Mouse (Mus musculus) midbrain, postnatal 0 days (tissue): ENCODE data around the gene Ldlrap1. TPM values are rescaled to one million over a fixed set of nuclear protein-coding genes. Genes with fewer than 3 reads are reported as not detected.

ENCODE experiments used
- ATAC-seq: fragments of 200-750 bp; cut with Nextera tagmentation; 2 replicates; pipeline ENCODE4 v1.8.0; 2017; ENCODE audit warnings: moderate number of reproducible peaks, mild to moderate bottlenecking, moderate TSS enrichment, moderate library complexity; ENCODE audit not compliant: low FRiP score
- DNase-seq: peaks from one replicate; pipeline ENCODE4 v3.0.0-alpha.2; 2015; ENCODE audit warnings: low spot score
- H3K27ac ChIP-seq: fragments of 300-500 bp; sonication (generic); 2 replicates; pipeline ENCODE4 v1.5.1; 2014; ENCODE audit warnings: low read depth, mild to moderate bottlenecking, low read length, mixed read lengths
- H3K27me3 ChIP-seq: fragments of 300-500 bp; sonication (generic); 2 replicates; pipeline ENCODE4 v1.6.1; 2014; ENCODE audit warnings: low read length, control low read depth, mixed read lengths; ENCODE audit not compliant: insufficient read depth
- H3K36me3 ChIP-seq: fragments of 300-500 bp; sonication (generic); 2 replicates; pipeline ENCODE4 v1.6.1; 2014; ENCODE audit warnings: low read length, control low read depth, mixed read lengths; ENCODE audit not compliant: insufficient read depth
- H3K4me1 ChIP-seq: fragments of 300-500 bp; sonication (generic); 2 replicates; pipeline ENCODE4 v1.6.1; 2014; ENCODE audit warnings: mild to moderate bottlenecking, control low read depth, antibody characterized with exemption, low read length, mixed read lengths; ENCODE audit not compliant: insufficient read depth
- H3K4me2 ChIP-seq: fragments of 300-500 bp; sonication (generic); 2 replicates; pipeline ENCODE4 v1.6.1; 2014; ENCODE audit warnings: low read depth, mild to moderate bottlenecking, low read length, mixed read lengths; ENCODE audit not compliant: poor library complexity, severe bottlenecking
- H3K4me3 ChIP-seq: fragments of 300-500 bp; sonication (generic); 2 replicates; pipeline ENCODE4 v1.5.1; 2014; ENCODE audit warnings: low read depth, mild to moderate bottlenecking, low read length, moderate library complexity
- H3K9ac ChIP-seq: fragments of 300-500 bp; sonication (generic); replicated peaks from 2 replicates; pipeline ENCODE4 v1.6.1; 2014; ENCODE audit warnings: mild to moderate bottlenecking, low read length, moderate library complexity, mixed read lengths; ENCODE audit not compliant: poor library complexity, severe bottlenecking
- H3K9me3 ChIP-seq: fragments of 300-500 bp; sonication (generic); 2 replicates; pipeline ENCODE4 v1.6.1; 2016; ENCODE audit warnings: low read length, control low read depth
- CTCF ChIP-seq: IDR thresholded peaks from 2 replicates; pipeline ENCODE4 v1.5.1; 2016; ENCODE audit warnings: antibody characterized with exemption, mild to moderate bottlenecking
- WGBS: fragments of 180-500 bp; shearing (Covaris S2); extraction: QIAGEN DNeasy Blood & Tissue Kit; methylation state at CpG from one replicate; pipeline ENCODE4 v1.1.7; 2014; 5-methylcytosine and 5-hydroxymethylcytosine counted together
- polyA plus RNA-seq: library from polyadenylated mRNA; unstranded; fragments of >200 nt; fragmentation: Nextera tagmentation; extraction: Ambion mirVana; gene quantifications from 2 replicates; pipeline ENCODE4 v1.2.1, GENCODE M21; 2015
- total RNA-seq: library from RNA; depleted of rRNA; stranded (reverse); fragments of >200 nt; gene quantifications from 2 replicates; pipeline ENCODE4 v1.2.3, GENCODE M21; 2014

The Ldlrap1 gene
- total and polyA plus RNA-seq, 2 experiments from 2014 or later, result 2.5 to 3.1 TPM

DNA sequence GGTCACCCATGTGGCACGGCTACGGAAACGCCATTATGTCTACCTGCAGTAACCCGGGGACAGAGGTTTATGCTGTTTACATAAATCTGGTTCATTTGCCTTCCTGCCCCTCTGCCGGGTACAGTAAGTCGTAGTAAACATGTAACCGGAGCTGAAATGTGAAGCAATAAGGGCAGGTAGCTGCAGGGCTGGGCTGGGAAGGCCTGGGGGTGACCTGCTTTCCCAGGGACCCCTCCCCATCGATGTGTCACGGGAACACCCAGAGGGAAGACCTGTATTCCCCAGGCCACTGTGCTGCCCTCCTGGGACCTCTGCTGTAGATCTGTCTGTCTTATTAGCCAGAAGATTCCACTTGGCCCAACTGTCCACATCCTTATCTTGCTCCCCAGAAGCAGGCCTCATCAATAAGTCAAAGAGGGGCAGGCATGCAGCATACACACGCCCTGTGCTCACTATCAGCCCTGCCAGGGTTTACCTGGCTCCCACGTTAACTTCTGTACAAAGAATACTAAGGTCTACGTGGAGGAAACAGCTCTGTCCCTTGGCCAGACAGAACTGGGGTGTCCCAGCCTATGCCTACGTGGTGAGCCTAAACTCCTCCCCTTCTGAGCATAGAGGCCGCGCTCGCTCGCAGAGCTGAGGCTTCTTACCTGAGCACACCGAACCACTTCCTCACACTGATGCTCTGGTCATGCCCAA, 16.0 kb downstream of the Ldlrap1 start:
- TF ChIP-seq CTCF, result no peak
- Histone ChIP-seq H3K4me2 (no peak overlapping the region), H3K36me3 (no peaks in the 10 kb centered on the region), H3K4me3 (no peak overlapping the region), H3K9ac (no peak overlapping the region), H3K9me3 (no peaks in the 10 kb centered on the region), H3K27me3 (no peaks in the 10 kb centered on the region), H3K4me1 (no peaks in the 10 kb centered on the region; the same call in 1 of the 2 replicates), H3K27ac (no peak overlapping the region)
- no peak for ATAC-seq
- WGBS, result 87% methylated on average over 18 of the region's 18 CpGs
- no peak for DNase-seq

DNA sequence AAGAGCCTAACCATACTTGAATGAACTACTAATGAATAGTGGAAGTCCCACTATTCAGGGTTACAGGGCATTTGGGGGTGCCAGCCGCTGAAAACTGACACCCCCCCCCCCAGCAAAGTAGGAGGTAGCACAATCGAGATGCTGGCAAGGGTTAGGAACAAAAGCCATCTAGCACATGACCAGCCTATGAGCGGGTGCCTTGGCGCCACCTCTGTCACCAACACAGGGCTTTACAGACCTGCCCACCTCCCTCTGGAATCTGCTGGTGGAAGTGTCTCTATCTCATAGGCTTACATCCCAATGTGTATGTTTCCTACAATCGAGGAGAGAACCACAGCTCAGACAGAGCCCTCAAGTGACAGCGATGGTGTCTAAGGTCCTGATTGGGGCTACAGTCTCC, 17.0 kb downstream of the Ldlrap1 start:
- Histone ChIP-seq H3K4me3 (no peak overlapping the region), H3K27ac (no peak overlapping the region), H3K36me3 (no peaks in the 10 kb centered on the region), H3K4me2 (no peak overlapping the region), H3K9ac (no peak overlapping the region), H3K27me3 (no peaks in the 10 kb centered on the region), H3K9me3 (no peaks in the 10 kb centered on the region), H3K4me1 (no peaks in the 10 kb centered on the region; the same call in 1 of the 2 replicates)
- no peak for TF ChIP-seq CTCF
- no peak for ATAC-seq
- whole genome bisulfite sequencing, result 81% methylated on average over 6 of the region's 6 CpGs
- no peak for DNase-seq

DNA sequence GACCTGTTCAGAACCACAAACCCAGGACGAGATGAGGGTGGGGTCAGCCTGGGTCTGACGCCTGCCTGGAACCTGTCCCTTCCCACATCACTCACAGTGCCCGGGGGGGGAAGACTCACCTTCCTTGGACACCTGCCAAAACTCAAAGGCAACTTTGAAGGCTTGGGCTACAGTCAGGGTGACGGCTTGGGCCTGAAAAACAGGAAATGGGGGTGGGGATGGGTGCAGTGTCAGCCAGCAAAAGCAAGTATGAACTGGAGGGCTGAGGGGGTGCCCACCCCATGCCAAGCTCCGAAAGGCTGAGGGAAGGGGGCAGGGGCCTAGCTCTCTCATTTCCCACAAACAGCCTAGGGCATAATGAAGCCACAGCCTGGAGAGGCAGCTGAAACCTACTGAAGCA, 17.6 kb downstream of the Ldlrap1 start:
- no peak for DNase-seq
- Histone ChIP-seq H3K27me3 (no peaks in the 10 kb centered on the region), H3K27ac (no peak overlapping the region), H3K9ac (no peak overlapping the region), H3K9me3 (no peaks in the 10 kb centered on the region), H3K36me3 (no peaks in the 10 kb centered on the region), H3K4me3 (no peak overlapping the region), H3K4me1 (no peaks in the 10 kb centered on the region; the same call in 1 of the 2 replicates), H3K4me2 (no peak overlapping the region)
- no peak for TF ChIP-seq CTCF
- ATAC-seq, result no peak
- WGBS, result 85% methylated on average over 5 of the region's 5 CpGs

DNA sequence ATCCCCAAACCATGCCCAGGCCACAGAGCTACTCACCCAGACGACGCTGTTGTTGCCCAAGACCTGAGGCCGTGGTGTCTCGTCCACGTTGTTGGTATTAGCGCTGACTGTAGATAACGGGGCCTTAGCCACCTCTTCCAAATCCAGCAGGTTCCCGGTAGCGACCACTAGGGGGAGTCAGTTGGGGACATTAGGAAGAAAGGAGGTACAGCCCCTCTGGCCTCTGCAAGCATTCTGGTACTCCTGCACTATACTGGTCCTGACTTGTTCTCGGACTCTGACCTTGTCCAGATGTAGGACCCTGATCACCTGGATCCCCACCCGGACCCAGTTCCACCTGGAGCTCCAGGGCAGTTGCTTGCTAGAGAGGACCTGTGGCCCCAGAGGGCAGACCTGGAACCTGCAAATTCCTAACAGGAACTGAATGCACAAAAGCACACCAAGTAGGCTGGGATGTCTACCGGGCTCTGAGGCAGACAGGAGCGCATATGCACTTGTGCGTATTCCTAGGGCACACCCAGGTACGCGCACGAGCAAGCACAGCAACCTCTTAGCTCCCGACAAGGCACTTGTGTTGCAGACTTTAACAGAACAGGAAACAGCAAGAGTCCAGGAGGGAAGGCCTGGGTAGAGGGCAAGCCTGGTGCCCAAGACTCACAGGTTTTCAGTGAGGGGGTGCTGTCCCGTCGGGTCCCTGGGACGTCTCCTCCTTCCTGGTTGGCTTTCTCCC, 18.4 kb downstream of the Ldlrap1 start:
- DNase-seq, result no peak
- Histone ChIP-seq H3K4me1 (no peaks in the 10 kb centered on the region), H3K4me2 (no peak overlapping the region), H3K9me3 (no peaks in the 10 kb centered on the region), H3K9ac (no peak overlapping the region), H3K4me3 (no peak overlapping the region), H3K36me3 (no peaks in the 10 kb centered on the region), H3K27ac (no peak overlapping the region), H3K27me3 (no peaks in the 10 kb centered on the region)
- WGBS, result 69% methylated on average over 21 of the region's 21 CpGs
- no peak for ATAC-seq
- TF ChIP-seq CTCF, result peak; percentile 34; the same call in 1 of the 2 replicates

DNA sequence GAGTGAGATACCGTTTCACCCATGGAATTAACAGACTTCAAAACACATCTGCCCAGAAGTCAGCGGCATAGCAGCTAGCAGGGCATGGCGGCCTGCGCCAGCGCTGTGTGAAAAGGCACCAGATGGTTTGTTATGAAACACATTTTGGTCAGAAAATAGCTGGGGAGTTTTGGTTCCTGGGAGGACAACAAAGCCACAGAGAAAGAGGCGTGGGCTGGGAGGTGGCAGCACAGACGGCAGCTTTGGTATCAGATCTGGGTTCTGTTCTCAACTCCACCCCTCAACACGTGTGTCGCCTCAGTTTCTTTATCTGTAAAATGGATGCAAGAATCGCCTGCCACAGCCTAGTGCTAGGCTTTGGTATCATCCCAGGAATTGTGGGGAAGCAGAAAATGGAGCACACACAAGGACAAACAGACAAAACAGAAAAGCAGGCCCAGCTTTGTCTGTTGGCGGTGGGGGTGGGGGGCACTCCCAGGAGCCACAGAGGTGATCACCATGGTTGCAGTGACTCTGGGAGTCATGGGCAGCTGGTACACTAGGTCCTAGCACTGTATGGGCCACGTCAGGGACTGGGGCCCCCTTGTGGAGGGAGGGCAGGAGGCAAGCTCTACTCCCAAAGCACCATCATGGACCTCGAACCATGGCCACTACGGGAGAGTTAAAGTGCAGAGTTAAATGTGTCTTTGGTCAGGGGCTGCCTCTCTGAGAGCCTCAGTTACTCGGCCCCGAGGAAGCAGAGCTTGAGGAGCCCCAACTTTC, 21.7 kb downstream of the Ldlrap1 start:
- ATAC-seq (no peak), DNase-seq (no peak)
- WGBS, result 83% methylated on average over 16 of the region's 16 CpGs

More for the DNA sequence above, 21.7 kb downstream of the Ldlrap1 start:
- Histone ChIP-seq H3K4me2 (no peak overlapping the region), H3K9ac (no peak overlapping the region), H3K27me3 (no peaks in the 10 kb centered on the region), H3K36me3 (no peaks in the 10 kb centered on the region), H3K4me1 (no peaks in the 10 kb centered on the region), H3K27ac (no peak overlapping the region), H3K9me3 (no peaks in the 10 kb centered on the region), H3K4me3 (no peak overlapping the region)
- peak; percentile 20; the same call in 1 of the 2 replicates for TF ChIP-seq CTCF
